Mouse (Mus musculus) intestine, embryonic 14.5 days (tissue): ENCODE measurements around the gene Mrpl38. TPM values are rescaled to one million over a fixed set of nuclear protein-coding genes. Genes with fewer than 3 reads are reported as not detected.
"Not testable (repeated sequence)": the region's sequence is repeated elsewhere in the genome, so short reads cannot be mapped to it uniquely, and the experiment has no call there.

Experiments used
- ATAC-seq: fragments of 200-750 bp; cut with Nextera tagmentation; replicated peaks from 2 replicates; pipeline ENCODE4 v1.8.0; 2017; ENCODE audit warnings: low read depth, moderate number of reproducible peaks, moderate TSS enrichment, moderate library complexity; ENCODE audit not compliant: low FRiP score, low TSS enrichment
- DNase-seq: peaks from one replicate; pipeline ENCODE4 v3.0.0-alpha.2; 2018; ENCODE audit warnings: low spot score
- H3K27ac ChIP-seq: fragments of 300-500 bp; sonication (generic); 2 replicates; pipeline ENCODE4 v1.5.1; 2014; ENCODE audit warnings: low read depth, mild to moderate bottlenecking, control low read depth
- H3K27me3 ChIP-seq: fragments of 300-500 bp; sonication (generic); replicated peaks from 2 replicates; pipeline ENCODE4 v1.6.1; 2014; ENCODE audit warnings: low read length, control low read depth; ENCODE audit not compliant: control insufficient read depth, insufficient read depth
- H3K36me3 ChIP-seq: fragments of 300-500 bp; sonication (generic); 2 replicates; pipeline ENCODE4 v1.6.1; 2014; ENCODE audit warnings: low read length, control low read depth; ENCODE audit not compliant: control insufficient read depth, insufficient read depth
- H3K4me1 ChIP-seq: fragments of 300-500 bp; sonication (generic); replicated peaks from 2 replicates; pipeline ENCODE4 v1.6.1; 2014; ENCODE audit warnings: low read length, control low read depth, mixed read lengths; ENCODE audit not compliant: control insufficient read depth, insufficient read depth
- H3K4me2 ChIP-seq: fragments of 300-500 bp; sonication (generic); 2 replicates; pipeline ENCODE4 v1.6.1; 2014; ENCODE audit warnings: low read length
- H3K4me3 ChIP-seq: fragments of 300-500 bp; sonication (generic); 2 replicates; pipeline ENCODE4 v1.5.1; 2014; ENCODE audit warnings: low read depth, low read length, control low read depth, mixed read lengths
- H3K9ac ChIP-seq: fragments of 300-500 bp; sonication (generic); 2 replicates; pipeline ENCODE4 v1.6.1; 2014; ENCODE audit warnings: mild to moderate bottlenecking, low read length
- H3K9me3 ChIP-seq: fragments of 300-500 bp; sonication (generic); 2 replicates; pipeline ENCODE4 v1.6.1; 2016; ENCODE audit warnings: low read length, control low read depth; ENCODE audit not compliant: control insufficient read depth
- WGBS: fragments of 180-500 bp; shearing (Covaris S2); extraction: QIAGEN DNeasy Blood & Tissue Kit; methylation state at CpG from one replicate; pipeline ENCODE4 v1.1.7; 2014; 5-methylcytosine and 5-hydroxymethylcytosine counted together
- polyA plus RNA-seq: library from polyadenylated mRNA; unstranded; fragments of >200 nt; fragmentation: Nextera tagmentation; extraction: Ambion mirVana; gene quantifications from 2 replicates; pipeline ENCODE4 v1.2.1, GENCODE M21; 2014

Gene Mrpl38
- polyA plus RNA-seq, 1 experiment from 2014 or later = 111 TPM

- Histone ChIP-seq H3K27ac (peak within 1 kb of the TSS; percentile 36; the same call in 1 of the 2 replicates), H3K4me3 (peak within 1 kb of the TSS; percentile 3), H3K9me3 (no peaks in the 10 kb centered on the region), H3K27me3 (no peaks in the 10 kb centered on the region), H3K9ac (peak within 1 kb of the TSS; percentile 29; the same call in 1 of the 2 replicates), H3K4me1 (peaks cover 18% of the 10 kb centered on the region), H3K4me2 (peak within 1 kb of the TSS; percentile 30), H3K36me3 (peaks cover 27% of the 10 kb centered on the region)
- WGBS = 23% methylated on average over 23 of the region's 23 CpGs
- DNase-seq (peak; percentile 84), ATAC-seq (no peak; the same call in 1 of the 2 replicates)
Measured at GRCm38 (mm10) chr11:116127156-116127980, 11.3 kb downstream of the Mrpl38 start, which contains the start of gene Trim47. Gene Trim47, minus strand, starts transcription at chr11:116127210.

GRCm38 (mm10) chr11:116126261-116126660 is 12.4 kb downstream of the Mrpl38 start:
- DNase-seq = no peak
- H3K36me3 ChIP-seq = peaks cover 19% of the 10 kb centered on the region
- no peak overlapping the region for H3K4me3 ChIP-seq
- H3K27me3 ChIP-seq = no peaks in the 10 kb centered on the region
- no peak for ATAC-seq
- no peak overlapping the region for H3K4me2 ChIP-seq
- H3K27ac ChIP-seq = no peak overlapping the region
- WGBS = 92% methylated on average over 15 of the region's 15 CpGs
- no peaks in the 10 kb centered on the region for H3K9me3 ChIP-seq
- H3K4me1 ChIP-seq = peaks cover 18% of the 10 kb centered on the region
- H3K9ac ChIP-seq = no peak overlapping the region

GRCm38 (mm10) chr11:116121731-116122245 is 16.9 kb downstream of the Mrpl38 start:
- not testable (repeated sequence) for H3K9me3 ChIP-seq, H3K4me3 ChIP-seq, DNase-seq, H3K4me2 ChIP-seq, H3K4me1 ChIP-seq, H3K9ac ChIP-seq, H3K27ac ChIP-seq, H3K27me3 ChIP-seq, ATAC-seq
- WGBS = 93% methylated on average over 8 of the region's 8 CpGs
- peaks cover 19% of the 10 kb centered on the region for H3K36me3 ChIP-seq

GRCm38 (mm10) chr11:116117819-116118218 is 20.8 kb downstream of the Mrpl38 start:
- Histone ChIP-seq H3K27ac (no peak overlapping the region), H3K9me3 (no peaks in the 10 kb centered on the region), H3K4me1 (no peaks in the 10 kb centered on the region), H3K4me3 (no peak overlapping the region), H3K4me2 (no peak overlapping the region), H3K36me3 (peaks cover 3% of the 10 kb centered on the region; the same call in 1 of the 2 replicates), H3K27me3 (no peaks in the 10 kb centered on the region), H3K9ac (no peak overlapping the region)
- DNase-seq (no peak), ATAC-seq (no peak)

- Histone ChIP-seq H3K36me3 (no peaks in the 10 kb centered on the region), H3K27ac (no peak overlapping the region), H3K9ac (no peak overlapping the region), H3K4me3 (no peak overlapping the region), H3K27me3 (no peaks in the 10 kb centered on the region), H3K4me1 (no peaks in the 10 kb centered on the region), H3K4me2 (no peak overlapping the region), H3K9me3 (no peaks in the 10 kb centered on the region)
- WGBS = 69% methylated on average over 12 of the region's 12 CpGs
- ATAC-seq = no peak
- DNase-seq = no peak
Measured at GRCm38 (mm10) chr11:116117241-116117640, 21.4 kb downstream of the Mrpl38 start.

- 88% methylated on average over 19 of the region's 19 CpGs for WGBS
- no peak overlapping the region for H3K4me3 ChIP-seq
- ATAC-seq (no peak), DNase-seq (no peak)
- peaks cover 13% of the 10 kb centered on the region for H3K4me1 ChIP-seq
- H3K9ac ChIP-seq = no peak overlapping the region
- H3K9me3 ChIP-seq = no peaks in the 10 kb centered on the region
- H3K27me3 ChIP-seq = peaks cover 44% of the 10 kb centered on the region
- H3K36me3 ChIP-seq = no peaks in the 10 kb centered on the region
- no peak overlapping the region for H3K4me2 ChIP-seq
- no peak overlapping the region for H3K27ac ChIP-seq
Measured at GRCm38 (mm10) chr11:116111611-116112203, 27.0 kb downstream of the Mrpl38 start.

GRCm38 (mm10) chr11:116111067-116111466 is 27.6 kb downstream of the Mrpl38 start:
- 84% methylated on average over 4 of the region's 4 CpGs for WGBS
- H3K27me3 ChIP-seq = peaks cover 45% of the 10 kb centered on the region

GRCm38 (mm10) chr11:116110540-116110939 is 28.1 kb downstream of the Mrpl38 start:
- no peak for ATAC-seq
- H3K27ac ChIP-seq = no peak overlapping the region

More at GRCm38 (mm10) chr11:116111067-116111466, 27.6 kb downstream of the Mrpl38 start:
- Histone ChIP-seq H3K4me1 (peaks cover 19% of the 10 kb centered on the region), H3K36me3 (no peaks in the 10 kb centered on the region), H3K9ac (no peak overlapping the region), H3K27ac (no peak overlapping the region), H3K9me3 (no peaks in the 10 kb centered on the region), H3K4me3 (no peak overlapping the region), H3K4me2 (no peak overlapping the region)
- ATAC-seq (no peak), DNase-seq (no peak)

More at GRCm38 (mm10) chr11:116110540-116110939, 28.1 kb downstream of the Mrpl38 start:
- Histone ChIP-seq H3K27me3 (peaks cover 45% of the 10 kb centered on the region), H3K4me1 (peaks cover 21% of the 10 kb centered on the region), H3K9ac (peak overlapping the region; percentile 27; the same call in 1 of the 2 replicates), H3K4me3 (peak overlapping the region; percentile 42), H3K9me3 (no peaks in the 10 kb centered on the region), H3K4me2 (peak overlapping the region; percentile 68), H3K36me3 (no peaks in the 10 kb centered on the region)
- no peak for DNase-seq
- 18% methylated on average over 10 of the region's 10 CpGs for WGBS
